19 mouse cellular contexts compared by ENCODE assay signal in genomic region chr1:152220804-152221565, GRCm38 (mm10).
DNase-seq lines count a peak whose midpoint lies in the region; ATAC-seq and TF ChIP-seq lines count a peak whose summit lies in the region.
"Had no signal": no experiment of that assay in that cellular context is flagged by ENCODE, and none has a peak within 500 bp of the region (broad histone marks: within the 10 kb centered on the region; RNA-seq: fewer than 3 reads in every experiment).

No protein-coding gene starts in this region.

- ATAC-seq in CD4-positive, CD25-positive, alpha-beta regulatory T cell, adult 4 months: no peak
- no peak for ATAC-seq in megakaryocyte, adult 5-6 weeks (ENCODE audit: poor library complexity, severe bottlenecking)

- H3K27ac ChIP-seq in layer of hippocampus, adult 2 months: no peak overlapping the region
- H3K27ac ChIP-seq: embryonic facial prominence, embryonic 12.5 days; hindbrain, embryonic 14.5 days; stomach, embryonic 15.5 days had no signal

- H3K4me3 ChIP-seq in layer of hippocampus, adult 2 months: no peak overlapping the region
- H3K4me3 ChIP-seq: embryonic facial prominence, embryonic 12.5 days; stomach, embryonic 15.5 days had no signal

- peak; percentile 39 for DNase-seq in CD4-positive, CD25-positive, alpha-beta regulatory T cell, adult 2 months (ENCODE audit: low read depth, low spot score)
- no peak for DNase-seq in layer of hippocampus, adult 2 months (ENCODE audit: low spot score in 2 of 2)
- DNase-seq in layer of hippocampus, postnatal 36 days: no peak
- DNase-seq in 3T3-L1 (ENCODE audit: low read depth, low spot score) (peak; percentile 9), R1 (ENCODE audit: low read depth, low spot score) (peak; percentile 17)
- no peak for DNase-seq in heart, adult 18-20 months
- DNase-seq: adrenal gland, adult 2 months; cerebellum, adult 11 months; cerebellum, postnatal 36 days; gastrocnemius, postnatal 10 days; kidney, adult 11 months; kidney, postnatal 10 days; lung, adult 2 months; lung, postnatal 4 days had no signal

- peak; percentile 48 for TF ChIP-seq CTCF in layer of hippocampus, adult 2 months (conservative IDR thresholded peaks at IDR 0.05)

Comparison
In these comparisons a context has a peak if more than half of its experiments do, and no peak if none do; other contexts are left out.
1. DNase-seq: peak in CD4-positive, CD25-positive, alpha-beta regulatory T cell, adult 2 months (single experiment), 3T3-L1 (single experiment) and R1 (single experiment); none in layer of hippocampus, adult 2 months (0 of 2), layer of hippocampus, postnatal 36 days (0 of 2) and heart, adult 18-20 months (0 of 2).